Mouse (Mus musculus): Measurements from ENCODE around the gene Crisp2.

Crisp2 gene

GRCm38 (mm10) chr17:40806953-40807572 lies at the start of gene Crisp2:
Crisp2 (minus strand) TSS chr17:40807003.
- in situ Hi-C loops (cut with MboI; ENCODE audit: low sequenced_read_pairs), result no loop called here

GRCm38 (mm10) chr17:40855065-40855464 lies 48.3 kb upstream of the Crisp2 start:
- in situ Hi-C loops (cut with MboI; ENCODE audit: low sequenced_read_pairs), result no loop called here

GRCm38 (mm10) chr17:40837308-40837707 lies 30.5 kb upstream of the Crisp2 start:
- in situ Hi-C loops (cut with MboI; ENCODE audit: low sequenced_read_pairs), result no loop called here

- in situ Hi-C loops (cut with MboI; ENCODE audit: low sequenced_read_pairs), result no loop called here
Observed at GRCm38 (mm10) chr17:40831870-40832269, 25.1 kb upstream of the Crisp2 start.

GRCm38 (mm10) chr17:40824549-40824948 lies 17.7 kb upstream of the Crisp2 start:
- in situ Hi-C loops (cut with MboI; ENCODE audit: low sequenced_read_pairs), result no loop called here

- in situ Hi-C loops (cut with MboI; ENCODE audit: low sequenced_read_pairs), result no loop called here
Observed at GRCm38 (mm10) chr17:40823817-40824216, 17.0 kb upstream of the Crisp2 start.

GRCm38 (mm10) chr17:40821477-40821876 lies 14.7 kb upstream of the Crisp2 start:
- in situ Hi-C loops (cut with MboI; ENCODE audit: low sequenced_read_pairs), result no loop called here

- in situ Hi-C loops (cut with MboI; ENCODE audit: low sequenced_read_pairs), result no loop called here
Observed at GRCm38 (mm10) chr17:40817340-40817943, 10.6 kb upstream of the Crisp2 start.

GRCm38 (mm10) chr17:40812259-40812658 lies 5.5 kb upstream of the Crisp2 start:
- in situ Hi-C loops (cut with MboI; ENCODE audit: low sequenced_read_pairs), result no loop called here

GRCm38 (mm10) chr17:40811560-40811959 lies 4.8 kb upstream of the Crisp2 start:
- in situ Hi-C loops (cut with MboI; ENCODE audit: low sequenced_read_pairs), result no loop called here

GRCm38 (mm10) chr17:40810934-40811333 lies 4.1 kb upstream of the Crisp2 start, which contains the start of gene Rhag:
Rhag (plus strand) TSS chr17:40811126.
- in situ Hi-C loops (cut with MboI; ENCODE audit: low sequenced_read_pairs), result no loop called here

- in situ Hi-C loops (cut with MboI; ENCODE audit: low sequenced_read_pairs), result no loop called here
Observed at GRCm38 (mm10) chr17:40808071-40808470, 1.3 kb upstream of the Crisp2 start.

- in situ Hi-C loops (cut with MboI; ENCODE audit: low sequenced_read_pairs), result no loop called here
Observed at GRCm38 (mm10) chr17:40806550-40806949, 253 bp downstream of the Crisp2 start.

- in situ Hi-C loops (cut with MboI; ENCODE audit: low sequenced_read_pairs), result no loop called here
Observed at GRCm38 (mm10) chr17:40802707-40803340, 4.0 kb downstream of the Crisp2 start.

GRCm38 (mm10) chr17:40793921-40794854 lies 12.6 kb downstream of the Crisp2 start:
- in situ Hi-C loops (cut with MboI; ENCODE audit: low sequenced_read_pairs), result no loop called here

GRCm38 (mm10) chr17:40789877-40790276 lies 16.9 kb downstream of the Crisp2 start:
- in situ Hi-C loops (cut with MboI; ENCODE audit: low sequenced_read_pairs), result no loop called here

- in situ Hi-C loops (cut with MboI; ENCODE audit: low sequenced_read_pairs), result no loop called here
Observed at GRCm38 (mm10) chr17:40767120-40767519, 39.7 kb downstream of the Crisp2 start.

- in situ Hi-C loops (cut with MboI; ENCODE audit: low sequenced_read_pairs), result no loop called here
Observed at GRCm38 (mm10) chr17:40763662-40764061, 43.1 kb downstream of the Crisp2 start.

- in situ Hi-C loops (cut with MboI; ENCODE audit: low sequenced_read_pairs), result no loop called here
Observed at GRCm38 (mm10) chr17:40731724-40732123, 75.1 kb downstream of the Crisp2 start.

GRCm38 (mm10) chr17:40731296-40731695 lies 75.5 kb downstream of the Crisp2 start:
- in situ Hi-C loops (cut with MboI; ENCODE audit: low sequenced_read_pairs), result no loop called here

GRCm38 (mm10) chr17:40726820-40727219 lies 80.0 kb downstream of the Crisp2 start, which contains the start of gene Esp1:
Esp1 (plus strand) TSS chr17:40727120.
- in situ Hi-C loops (cut with MboI; ENCODE audit: low sequenced_read_pairs), result no loop called here
